Mouse (Mus musculus): ENCODE measurements around the gene Etnk1. TPM values are rescaled to one million over a fixed set of nuclear protein-coding genes. Genes with fewer than 3 reads are reported as not detected.

Gene Etnk1
- total and polyA plus RNA-seq, 2 experiments from 2014 or later = 7.4 to 22.0 TPM

DNA sequence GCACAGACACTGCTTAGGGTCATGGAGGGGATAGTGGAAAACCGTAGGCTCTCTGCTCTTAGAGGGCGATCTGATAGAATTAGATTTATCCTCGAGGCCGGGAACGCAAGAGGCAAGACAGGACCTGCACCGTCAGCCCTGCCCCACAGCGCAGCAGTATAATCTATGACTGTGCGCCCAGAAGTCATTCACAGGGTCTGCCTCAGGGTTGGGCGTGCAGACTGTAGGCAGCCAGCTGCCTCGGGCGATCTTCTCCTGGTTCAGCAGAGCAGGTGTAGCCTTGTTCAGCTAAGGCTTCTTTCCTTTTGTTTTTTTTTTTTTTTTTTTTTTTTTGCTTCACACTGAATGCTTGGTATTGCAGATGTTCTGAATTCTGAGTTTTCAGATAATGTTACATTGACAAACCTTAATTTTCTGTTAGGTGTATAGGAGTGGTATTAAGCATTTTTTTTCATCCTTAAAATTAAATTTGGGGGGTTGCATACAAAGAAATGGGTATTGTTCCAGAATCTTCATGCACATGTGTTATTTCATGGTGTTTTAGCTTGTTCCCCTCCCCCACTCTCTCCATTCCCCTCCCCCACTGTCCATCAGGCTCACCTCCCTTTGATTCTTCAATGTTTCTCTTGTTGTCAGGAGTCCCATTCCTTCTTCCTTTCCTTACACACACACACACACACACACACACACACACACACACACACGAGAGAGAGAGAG is 4.7 kb upstream of the Etnk1 start:
- no peaks in the 10 kb centered on the region for H3K4me1 ChIP-seq (ENCODE audit: control insufficient read depth, insufficient read depth)
- H3K9ac ChIP-seq (replicated peaks; ENCODE audit: low read depth, low read length) = no peak overlapping the region
- no peak overlapping the region for H3K4me3 ChIP-seq (ENCODE audit: low read depth, low read length)
- TF ChIP-seq CTCF (IDR thresholded peaks at IDR 0.05; ENCODE audit: low read depth) = no peak
- no peak for TF ChIP-seq EP300 (IDR thresholded peaks at IDR 0.05; ENCODE audit: low read depth)
- H3K9me3 ChIP-seq (replicated peaks; ENCODE audit: control insufficient read depth, low read length) = no peaks in the 10 kb centered on the region
- no peaks in the 10 kb centered on the region for H3K27me3 ChIP-seq (ENCODE audit: control insufficient read depth, insufficient read depth, low read length)
- DNase-seq (ENCODE audit: low spot score) = no peak
- H3K4me2 ChIP-seq (ENCODE audit: low read depth, low read length) = 0 out of 2 replicates have a peak overlapping the region, but pooled peaks have one; percentile 5
- H3K36me3 ChIP-seq (replicated peaks; ENCODE audit: control insufficient read depth, insufficient read depth, low read length) = no peaks in the 10 kb centered on the region
- no peak overlapping the region for H3K27ac ChIP-seq (ENCODE audit: low read depth)
- ATAC-seq (ENCODE audit: insufficient read depth, low read depth) = no peak
- WGBS = 43% methylated on average over 11 of the region's 12 CpGs

DNA sequence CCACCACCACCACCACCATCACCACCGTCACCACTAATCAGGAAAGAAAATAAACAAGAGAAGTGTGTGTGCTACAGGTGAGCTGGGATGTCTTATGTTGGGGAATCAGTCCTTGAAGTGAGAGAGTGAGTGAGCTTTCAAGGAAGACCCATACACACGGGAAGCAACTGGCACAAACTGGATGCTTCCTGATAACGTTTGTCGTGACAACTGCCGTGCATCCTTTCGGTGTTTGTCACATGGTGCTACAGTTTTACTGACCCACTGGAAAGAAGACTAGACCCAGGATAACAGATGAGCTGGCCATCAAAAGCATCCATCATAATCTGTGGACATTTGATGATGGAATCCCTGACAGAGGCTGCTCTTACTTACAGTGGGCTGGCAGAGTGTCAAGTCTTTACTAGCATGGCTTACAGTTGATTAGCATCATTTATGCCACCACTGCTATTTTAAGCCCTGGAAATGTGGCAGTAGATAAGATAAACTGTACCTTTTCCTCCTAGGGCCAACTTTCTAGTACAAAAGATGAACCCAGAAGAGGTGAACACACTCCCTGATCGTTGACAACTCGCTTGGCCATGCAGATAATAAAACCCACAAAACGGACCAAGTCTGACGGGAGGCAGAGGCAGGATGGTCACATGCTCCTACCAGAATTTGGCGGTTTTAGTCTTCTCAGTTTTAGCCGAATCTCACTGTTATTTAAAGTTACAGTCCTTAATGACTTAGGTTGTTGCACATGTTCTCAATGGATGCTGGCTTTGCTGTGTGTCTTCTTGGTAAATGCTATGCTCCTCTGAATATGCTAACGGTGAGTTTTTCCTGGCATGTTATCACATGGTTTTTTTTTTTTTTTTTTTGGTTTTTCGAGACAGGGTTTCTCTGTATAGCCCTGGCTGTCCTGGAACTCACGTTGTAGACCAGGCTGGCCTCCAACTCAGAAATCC is 2.8 kb upstream of the Etnk1 start:
- no peak overlapping the region for H3K27ac ChIP-seq (ENCODE audit: low read depth)
- TF ChIP-seq CTCF (IDR thresholded peaks at IDR 0.05; ENCODE audit: low read depth) (no peak), EP300 (IDR thresholded peaks at IDR 0.05; ENCODE audit: low read depth) (no peak)
- H3K27me3 ChIP-seq (ENCODE audit: control insufficient read depth, insufficient read depth, low read length) = no peaks in the 10 kb centered on the region
- peaks cover 16% of the 10 kb centered on the region; the same call in 1 of the 2 replicates for H3K4me1 ChIP-seq (ENCODE audit: control insufficient read depth, insufficient read depth)
- H3K9me3 ChIP-seq (replicated peaks; ENCODE audit: control insufficient read depth, low read length) = no peaks in the 10 kb centered on the region
- H3K4me3 ChIP-seq (ENCODE audit: low read depth, low read length) = no peak overlapping the region
- H3K4me2 ChIP-seq (ENCODE audit: low read depth, low read length) = no peak overlapping the region
- DNase-seq (ENCODE audit: low spot score) = no peak
- no peak for ATAC-seq (ENCODE audit: insufficient read depth, low read depth)
- no peaks in the 10 kb centered on the region for H3K36me3 ChIP-seq (replicated peaks; ENCODE audit: control insufficient read depth, insufficient read depth, low read length)
- no peak overlapping the region for H3K9ac ChIP-seq (replicated peaks; ENCODE audit: low read depth, low read length)
- WGBS = 72% methylated on average over 15 of the region's 15 CpGs

DNA sequence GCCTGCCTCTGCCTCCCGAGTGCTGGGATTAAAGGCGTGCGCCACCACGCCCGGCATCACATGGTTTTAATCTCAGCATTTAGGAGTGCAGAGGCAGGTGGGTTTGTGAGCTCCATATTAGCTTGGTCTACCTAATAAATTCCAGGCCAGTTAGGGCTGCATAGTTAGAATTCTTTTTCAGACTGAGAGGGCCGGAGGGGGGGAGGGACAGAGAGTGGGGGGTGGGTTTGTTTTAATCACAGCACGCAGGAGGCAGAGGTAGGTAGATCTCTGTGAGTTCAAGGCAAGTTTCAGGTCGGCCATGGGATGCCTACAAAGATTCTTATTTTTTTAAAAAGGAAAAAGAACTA is 2.1 kb upstream of the Etnk1 start:
- ATAC-seq (ENCODE audit: insufficient read depth, low read depth) = no peak
- Histone ChIP-seq H3K27me3 (ENCODE audit: control insufficient read depth, insufficient read depth, low read length) (no peaks in the 10 kb centered on the region), H3K9me3 (replicated peaks; ENCODE audit: control insufficient read depth, low read length) (no peaks in the 10 kb centered on the region), H3K4me3 (ENCODE audit: low read depth, low read length) (no peak overlapping the region), H3K4me1 (ENCODE audit: control insufficient read depth, insufficient read depth) (peaks cover 18% of the 10 kb centered on the region; the same call in 1 of the 2 replicates), H3K36me3 (replicated peaks; ENCODE audit: control insufficient read depth, insufficient read depth, low read length) (no peaks in the 10 kb centered on the region), H3K4me2 (ENCODE audit: low read depth, low read length) (no peak overlapping the region), H3K9ac (replicated peaks; ENCODE audit: low read depth, low read length) (no peak overlapping the region), H3K27ac (ENCODE audit: low read depth) (no peak overlapping the region)
- no peak for DNase-seq (ENCODE audit: low spot score)
- TF ChIP-seq CTCF (IDR thresholded peaks at IDR 0.05; ENCODE audit: low read depth) (no peak), EP300 (IDR thresholded peaks at IDR 0.05; ENCODE audit: low read depth) (no peak)
- 74% methylated on average over 8 of the region's 8 CpGs for WGBS

DNA sequence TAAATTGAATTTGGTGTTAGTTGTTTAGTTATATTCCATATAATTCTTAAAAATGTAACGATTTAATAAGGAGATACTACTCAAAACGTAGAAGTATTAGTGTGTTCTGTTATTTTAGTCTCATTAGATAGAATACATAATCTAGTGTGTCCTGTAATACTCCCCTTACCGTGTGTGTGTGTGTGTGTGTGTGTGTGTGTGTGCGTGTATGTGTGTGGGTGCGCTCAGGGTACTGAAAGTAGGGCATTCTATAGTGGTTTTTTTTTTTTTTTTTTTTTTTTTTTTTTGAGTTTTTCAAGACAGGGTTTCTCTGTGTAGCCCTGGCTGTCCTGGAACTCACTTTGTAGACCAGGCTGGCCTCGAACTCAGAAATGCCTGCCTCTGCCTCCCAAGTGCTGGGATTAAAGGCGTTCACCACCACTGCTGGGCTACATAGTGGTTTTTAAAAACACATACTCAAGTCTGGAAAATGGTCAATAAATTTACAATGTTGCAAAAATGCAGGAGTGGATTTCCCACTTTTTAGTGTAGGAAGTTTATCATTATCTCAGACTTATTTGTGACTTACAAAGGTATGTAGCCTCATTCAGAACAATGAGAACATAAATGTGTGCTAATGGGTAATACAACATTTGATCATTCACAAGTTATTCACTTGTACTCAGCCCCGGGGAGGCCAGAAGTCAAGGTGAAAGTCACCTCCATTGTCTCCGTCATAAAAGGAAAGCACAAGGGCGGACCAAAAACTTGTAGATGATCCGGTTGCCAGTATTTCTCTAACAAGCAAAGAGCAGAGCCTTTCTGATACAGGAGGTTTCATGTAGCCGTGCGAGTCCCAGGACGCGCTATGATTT is 1.4 kb upstream of the Etnk1 start:
- Histone ChIP-seq H3K4me3 (ENCODE audit: low read depth, low read length) (peak overlapping the region; percentile 93; the same call in 1 of the 2 replicates), H3K9ac (replicated peaks; ENCODE audit: low read depth, low read length) (no peak overlapping the region), H3K4me2 (ENCODE audit: low read depth, low read length) (peak overlapping the region; percentile 99), H3K36me3 (replicated peaks; ENCODE audit: control insufficient read depth, insufficient read depth, low read length) (no peaks in the 10 kb centered on the region), H3K27me3 (ENCODE audit: control insufficient read depth, insufficient read depth, low read length) (no peaks in the 10 kb centered on the region), H3K9me3 (replicated peaks; ENCODE audit: control insufficient read depth, low read length) (no peaks in the 10 kb centered on the region), H3K27ac (ENCODE audit: low read depth) (no peak overlapping the region), H3K4me1 (ENCODE audit: control insufficient read depth, insufficient read depth) (peaks cover 22% of the 10 kb centered on the region; the same call in 1 of the 2 replicates)
- ATAC-seq (ENCODE audit: insufficient read depth, low read depth) (no peak), DNase-seq (ENCODE audit: low spot score) (no peak)
- WGBS = 63% methylated on average over 15 of the region's 15 CpGs
- no peak for TF ChIP-seq CTCF (IDR thresholded peaks at IDR 0.05; ENCODE audit: low read depth)
- TF ChIP-seq EP300 (IDR thresholded peaks at IDR 0.05; ENCODE audit: low read depth) = no peak

DNA sequence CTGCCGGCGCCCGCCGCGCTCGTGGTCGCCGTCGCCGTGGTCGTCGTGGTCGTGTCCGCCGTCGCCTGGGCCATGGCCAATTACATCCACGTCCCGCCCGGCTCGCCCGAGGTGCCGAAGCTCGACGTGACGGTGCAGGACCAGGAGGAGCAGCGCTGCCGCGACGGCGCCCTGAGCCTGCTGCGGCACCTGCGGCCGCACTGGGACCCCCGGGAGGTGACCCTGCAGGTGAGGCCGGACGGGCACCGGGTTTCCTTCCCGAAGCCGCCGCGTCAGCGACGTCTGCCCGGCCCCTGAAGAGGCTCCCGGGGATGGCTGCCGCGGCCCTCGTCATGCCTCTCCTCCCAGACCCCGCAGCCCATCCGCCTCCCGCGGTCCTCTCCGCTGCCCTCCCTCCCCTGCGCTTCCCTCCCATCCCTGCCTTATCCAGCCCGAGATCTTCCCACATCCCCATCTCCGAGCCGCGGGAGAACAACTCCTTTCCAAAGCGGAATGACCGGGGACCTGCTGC is 443 bp downstream of the Etnk1 start:
- under 1% methylated on average over 60 of the region's 60 CpGs for WGBS
- peaks cover 22% of the 10 kb centered on the region; the same call in 1 of the 2 replicates for H3K4me1 ChIP-seq (ENCODE audit: control insufficient read depth, insufficient read depth)
- H3K36me3 ChIP-seq (replicated peaks; ENCODE audit: control insufficient read depth, insufficient read depth, low read length) = 0 out of 2 replicates have a peak, but pooled peaks cover 3% of the 10 kb centered on the region
- H3K9me3 ChIP-seq (replicated peaks; ENCODE audit: control insufficient read depth, low read length) = no peaks in the 10 kb centered on the region
- peak overlapping the region; percentile 93 for H3K27ac ChIP-seq (ENCODE audit: low read depth)
- ATAC-seq (ENCODE audit: insufficient read depth, low read depth) = peak; percentile 27
- no peak for DNase-seq (ENCODE audit: low spot score)
- H3K4me3 ChIP-seq (ENCODE audit: low read depth, low read length) = peak overlapping the region; percentile 93
- no peaks in the 10 kb centered on the region for H3K27me3 ChIP-seq (ENCODE audit: control insufficient read depth, insufficient read depth, low read length)
- peak overlapping the region; percentile 99 for H3K4me2 ChIP-seq (ENCODE audit: low read depth, low read length)
- TF ChIP-seq EP300 (IDR thresholded peaks at IDR 0.05; ENCODE audit: low read depth) = no peak
- no peak for TF ChIP-seq CTCF (IDR thresholded peaks at IDR 0.05; ENCODE audit: low read depth)
- peak overlapping the region; percentile 90 for H3K9ac ChIP-seq (replicated peaks; ENCODE audit: low read depth, low read length)
